Mouse (Mus musculus): ENCODE results near the gene Gm7971. TPM values are rescaled to one million over a fixed set of nuclear protein-coding genes. Genes with fewer than 3 reads are reported as not detected.
"Not testable (repeated sequence)": the region's sequence is repeated elsewhere in the genome, so short reads cannot be mapped to it uniquely, and the experiment has no call there.

Gm7971 gene
- not detected in 2 replicates for total RNA-seq (2014; rRNA removed)
- polyA plus RNA-seq (2015; fragmentation: Nextera tagmentation; extraction: Ambion mirVana), result not detected in 2 replicates

GRCm38 (mm10) chr5:95594775-95595174, at the start of gene Gm7971:
Gm7971 (minus strand) TSS chr5:95594875.
- not testable (repeated sequence) for H3K9ac ChIP-seq (replicated peaks; ENCODE audit: low read length, poor library complexity, severe bottlenecking); H3K27me3 ChIP-seq (ENCODE audit: insufficient read depth, low read length); H3K36me3 ChIP-seq (ENCODE audit: insufficient read depth, low read length); H3K4me1 ChIP-seq (ENCODE audit: insufficient read depth, low read length); H3K4me2 ChIP-seq (ENCODE audit: low read depth, low read length, poor library complexity, severe bottlenecking); H3K4me3 ChIP-seq (ENCODE audit: low read depth, low read length); H3K9me3 ChIP-seq (ENCODE audit: low read length); H3K27ac ChIP-seq (ENCODE audit: low read depth, low read length); ATAC-seq (ENCODE audit: low FRiP score); DNase-seq (ENCODE audit: low spot score)
- no CpG with 5 or more reads among the region's 1 CpGs for WGBS

Other genes with a start within 250 kb of the Gm7971 start
- gene D5Ertd577e, start 138.1 kb downstream of the Gm7971 start, total RNA-seq (2014; rRNA removed), result not detected in 2 replicates
- not detected in 2 replicates for gene D5Ertd577e, start 138.1 kb downstream of the Gm7971 start, polyA plus RNA-seq (2015; fragmentation: Nextera tagmentation; extraction: Ambion mirVana)
- not detected in 2 replicates for gene Gm3286, start 84.1 kb downstream of the Gm7971 start, total RNA-seq (2014; rRNA removed)
- not detected in 2 replicates for gene Gm3286, start 84.1 kb downstream of the Gm7971 start, polyA plus RNA-seq (2015; fragmentation: Nextera tagmentation; extraction: Ambion mirVana)
- not detected in 2 replicates for gene Gm7978, start 141.3 kb upstream of the Gm7971 start, total RNA-seq (2014; rRNA removed)
- not detected in 2 replicates for gene Gm7978, start 141.3 kb upstream of the Gm7971 start, polyA plus RNA-seq (2015; fragmentation: Nextera tagmentation; extraction: Ambion mirVana)
- gene Gm7982, start 147.1 kb upstream of the Gm7971 start, total RNA-seq (2014; rRNA removed), result not detected in 2 replicates
- not detected in 2 replicates for gene Gm7982, start 147.1 kb upstream of the Gm7971 start, polyA plus RNA-seq (2015; fragmentation: Nextera tagmentation; extraction: Ambion mirVana)
- gene E330014E10Rik, start 181.1 kb upstream of the Gm7971 start, total RNA-seq (2014; rRNA removed), result not detected in 2 replicates
- gene E330014E10Rik, start 181.1 kb upstream of the Gm7971 start, polyA plus RNA-seq (2015; fragmentation: Nextera tagmentation; extraction: Ambion mirVana), result not detected in 2 replicates

Data from midbrain, postnatal 0 days (tissue).